Mouse (Mus musculus): ENCODE results near the gene Cdrt4.

The Cdrt4 gene

DNA sequence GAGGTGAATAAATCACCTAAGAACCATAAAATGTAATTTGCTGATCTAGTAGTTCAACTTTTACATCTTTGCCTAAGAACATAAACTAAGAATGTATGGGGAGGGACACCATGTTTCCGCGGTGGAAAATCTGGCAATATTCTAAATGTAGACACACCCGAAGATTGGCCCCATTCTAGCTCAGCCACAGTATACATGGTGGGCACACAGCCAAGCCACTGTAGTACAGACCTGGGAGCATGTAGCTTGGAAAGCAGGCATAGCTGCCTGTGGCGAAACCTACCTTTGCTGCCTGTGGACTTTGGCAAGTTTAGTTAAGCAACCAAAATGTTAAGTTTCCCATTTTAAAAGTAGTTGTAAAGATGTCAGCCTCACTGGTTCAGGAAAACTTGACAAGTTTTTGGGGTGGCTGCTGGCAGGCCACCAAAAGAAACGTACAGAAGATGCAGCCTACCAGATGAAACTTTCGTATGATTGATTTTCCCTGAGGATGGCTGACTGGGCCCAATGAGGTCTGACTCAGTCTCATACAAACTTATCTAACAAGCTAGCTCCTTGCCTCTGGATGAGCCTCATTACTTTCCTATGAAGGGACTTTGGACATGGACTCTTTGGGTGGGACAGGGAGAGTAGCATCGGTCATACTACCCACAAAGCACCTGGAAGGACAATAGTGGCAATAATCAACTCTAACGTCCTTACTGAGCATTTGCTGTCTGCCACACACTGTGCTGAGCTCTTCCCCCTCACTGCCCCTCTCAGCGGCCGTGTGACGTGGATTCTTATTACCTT, 84.6 kb downstream of the Cdrt4 start:
- DNase-seq (ENCODE audit: low read depth) = no peak

GRCm38 (mm10) chr11:63040002-63040661, 89.1 kb downstream of the Cdrt4 start:
- no peak for DNase-seq (ENCODE audit: low read depth)
